37 mouse cellular contexts compared by ENCODE assay signal in the genomic region with DNA sequence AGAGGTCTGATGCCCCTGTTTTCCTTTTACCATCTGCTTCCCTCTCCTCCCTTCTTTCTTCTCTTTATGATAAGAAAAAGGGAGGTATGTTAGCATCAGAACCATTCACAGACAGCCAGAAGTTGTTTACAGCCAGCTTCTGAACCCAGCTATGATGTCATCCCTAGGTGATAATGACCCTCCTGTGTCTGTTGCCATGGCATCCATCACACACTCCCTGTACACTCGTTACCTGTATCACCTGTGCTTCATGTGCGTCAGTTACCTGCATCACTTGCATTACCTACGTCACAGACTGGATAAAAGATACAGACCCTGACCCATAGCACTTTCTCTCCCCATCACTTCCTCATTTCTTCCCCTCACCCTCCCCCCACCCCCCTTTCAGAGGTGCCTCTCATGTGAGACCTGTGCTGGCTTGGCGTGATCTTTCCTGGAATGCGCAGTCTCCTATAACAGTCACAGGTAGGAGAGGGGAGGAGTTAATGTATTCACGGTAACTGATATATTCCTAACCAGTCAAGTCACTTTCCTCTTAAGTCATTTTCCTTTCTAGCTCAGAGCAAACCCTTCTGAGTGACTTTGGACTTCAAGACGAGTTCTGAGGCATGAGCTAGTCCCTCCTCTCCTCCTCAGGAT. TPM values are rescaled to one million over a fixed set of nuclear protein-coding genes. Genes with fewer than 3 reads are reported as not detected.
DNase-seq lines count a peak whose midpoint lies in the region; ATAC-seq and TF ChIP-seq lines count a peak whose summit lies in the region.
"Had no signal": no experiment of that assay in that cellular context is flagged by ENCODE, and none has a peak within 500 bp of the region (broad histone marks: within the 10 kb centered on the region; RNA-seq: fewer than 3 reads in every experiment).

No protein-coding gene starts in this region.

- H3K4me3 ChIP-seq in embryonic facial prominence, embryonic 14.5 days (ENCODE audit: low read depth, low read length), result no peak overlapping the region
- H3K4me3 ChIP-seq in embryonic facial prominence, embryonic 10.5 days, result no peak overlapping the region
- peak overlapping the region; percentile 30 for H3K4me3 ChIP-seq in megakaryocyte, embryonic 14.5 days (replicated peaks)
- no peak overlapping the region for H3K4me3 ChIP-seq in stomach, postnatal 0 days (ENCODE audit: low read depth, low read length)
- H3K4me3 ChIP-seq: heart, embryonic 13.5 days; kidney, embryonic 15.5 days; layer of hippocampus, adult 2 months; left cerebral cortex, adult 2 months; limb, embryonic 12.5 days; liver, embryonic 15.5 days; myocyte; neural tube, embryonic 12.5 days had no signal

- no peak for TF ChIP-seq EP300 in stomach, postnatal 0 days (optimal IDR thresholded peaks at IDR 0.05)

- ATAC-seq in embryonic facial prominence, embryonic 14.5 days (ENCODE audit: low read depth), result peak; percentile 68
- no peak for ATAC-seq in megakaryocyte, adult 5-6 weeks (ENCODE audit: poor library complexity, severe bottlenecking)
- ATAC-seq in common myeloid progenitor, adult 5-6 weeks (replicated peaks; ENCODE audit: low read depth, poor library complexity, severe bottlenecking), result 0 out of 2 replicates have a peak, but pooled peaks have one; percentile 25
- peak; percentile 78 for ATAC-seq in stomach, postnatal 0 days (ENCODE audit: low FRiP score, low TSS enrichment)
- ATAC-seq: forebrain, embryonic 14.5 days; midbrain, embryonic 16.5 days had no signal

- H3K9me3 ChIP-seq in embryonic facial prominence, embryonic 14.5 days (ENCODE audit: control insufficient read depth, low read length), result no peaks in the 10 kb centered on the region
- H3K9me3 ChIP-seq in embryonic facial prominence, embryonic 10.5 days, result no peaks in the 10 kb centered on the region
- H3K9me3 ChIP-seq in megakaryocyte, embryonic 14.5 days, result 0 out of 2 replicates have a peak, but pooled peaks cover 3% of the 10 kb centered on the region
- no peaks in the 10 kb centered on the region for H3K9me3 ChIP-seq in stomach, postnatal 0 days (ENCODE audit: control insufficient read depth, low read length)
- H3K9me3 ChIP-seq: heart, embryonic 13.5 days; kidney, embryonic 15.5 days; limb, embryonic 12.5 days; liver, embryonic 15.5 days; neural tube, embryonic 12.5 days had no signal

- 0 out of 2 replicates have a peak, but pooled peaks cover 2% of the 10 kb centered on the region for H3K4me1 ChIP-seq in embryonic facial prominence, embryonic 14.5 days (ENCODE audit: control insufficient read depth, insufficient read depth, low read length)
- 0 out of 2 replicates have a peak, but pooled peaks cover 3% of the 10 kb centered on the region for H3K4me1 ChIP-seq in embryonic facial prominence, embryonic 10.5 days
- peaks cover 4% of the 10 kb centered on the region; the same call in 1 of the 2 replicates for H3K4me1 ChIP-seq in megakaryocyte, embryonic 14.5 days
- no peaks in the 10 kb centered on the region for H3K4me1 ChIP-seq in stomach, postnatal 0 days (replicated peaks; ENCODE audit: control insufficient read depth, insufficient read depth)
- H3K4me1 ChIP-seq: liver, embryonic 15.5 days; neural tube, embryonic 12.5 days had no signal

- no peak overlapping the region for H3K27ac ChIP-seq in embryonic facial prominence, embryonic 14.5 days (replicated peaks; ENCODE audit: low read depth, low read length)
- H3K27ac ChIP-seq in embryonic facial prominence, embryonic 10.5 days (replicated peaks), result no peak overlapping the region
- H3K27ac ChIP-seq in stomach, postnatal 0 days (replicated peaks), result no peak overlapping the region
- H3K27ac ChIP-seq: heart, embryonic 13.5 days; kidney, embryonic 15.5 days; layer of hippocampus, adult 2 months; left cerebral cortex, adult 2 months; limb, embryonic 12.5 days; liver, embryonic 15.5 days; neural tube, embryonic 12.5 days had no signal

- H3K27me3 ChIP-seq in embryonic facial prominence, embryonic 14.5 days (replicated peaks; ENCODE audit: control insufficient read depth, insufficient read depth, low read length), result no peaks in the 10 kb centered on the region
- no peaks in the 10 kb centered on the region for H3K27me3 ChIP-seq in embryonic facial prominence, embryonic 10.5 days (replicated peaks; ENCODE audit: low read depth, poor library complexity, severe bottlenecking)
- H3K27me3 ChIP-seq in megakaryocyte, embryonic 14.5 days (replicated peaks), result no peaks in the 10 kb centered on the region
- no peaks in the 10 kb centered on the region for H3K27me3 ChIP-seq in stomach, postnatal 0 days (ENCODE audit: control insufficient read depth, insufficient read depth, low read length)
- H3K27me3 ChIP-seq: heart, embryonic 13.5 days; kidney, embryonic 15.5 days; limb, embryonic 12.5 days; liver, embryonic 15.5 days; neural tube, embryonic 12.5 days; Patski had no signal

- H3K4me2 ChIP-seq in embryonic facial prominence, embryonic 14.5 days (ENCODE audit: low read depth, low read length), result no peak overlapping the region
- H3K4me2 ChIP-seq in stomach, postnatal 0 days (replicated peaks; ENCODE audit: low read depth), result no peak overlapping the region
- H3K4me2 ChIP-seq: heart, embryonic 13.5 days; kidney, embryonic 15.5 days; limb, embryonic 12.5 days; liver, embryonic 15.5 days; lung, embryonic 14.5 days; neural tube, embryonic 12.5 days had no signal

- 67% methylated on average over 7 of the region's 7 CpGs for WGBS in embryonic facial prominence, embryonic 14.5 days
- 79% methylated on average over 7 of the region's 7 CpGs for WGBS in embryonic facial prominence, embryonic 10.5 days
- WGBS in stomach, postnatal 0 days, result 61% methylated on average over 7 of the region's 7 CpGs

- no peak for TF ChIP-seq CTCF in stomach, postnatal 0 days (IDR thresholded peaks at IDR 0.05; ENCODE audit: low read depth)

- H3K9ac ChIP-seq in embryonic facial prominence, embryonic 14.5 days (ENCODE audit: low read depth, low read length), result no peak overlapping the region
- no peak overlapping the region for H3K9ac ChIP-seq in stomach, postnatal 0 days (ENCODE audit: low read length)
- H3K9ac ChIP-seq: heart, embryonic 13.5 days; kidney, embryonic 15.5 days; limb, embryonic 12.5 days; liver, embryonic 15.5 days; lung, embryonic 14.5 days; neural tube, embryonic 12.5 days had no signal

- H3K36me3 ChIP-seq in embryonic facial prominence, embryonic 14.5 days (ENCODE audit: control insufficient read depth, insufficient read depth, low read length), result no peaks in the 10 kb centered on the region
- no peaks in the 10 kb centered on the region for H3K36me3 ChIP-seq in embryonic facial prominence, embryonic 10.5 days (replicated peaks)
- no peaks in the 10 kb centered on the region for H3K36me3 ChIP-seq in megakaryocyte, embryonic 14.5 days (replicated peaks; ENCODE audit: low read length)
- H3K36me3 ChIP-seq in stomach, postnatal 0 days (ENCODE audit: control insufficient read depth, insufficient read depth, low read length), result no peaks in the 10 kb centered on the region
- H3K36me3 ChIP-seq: heart, embryonic 13.5 days; kidney, embryonic 15.5 days; limb, embryonic 12.5 days; liver, embryonic 15.5 days; neural tube, embryonic 12.5 days had no signal

- peak; percentile 15 for DNase-seq in embryonic facial prominence, embryonic 14.5 days (ENCODE audit: low spot score)
- DNase-seq in embryonic facial prominence, embryonic 10.5 days (ENCODE audit: low spot score), result no peak
- DNase-seq in stomach, postnatal 0 days (ENCODE audit: low spot score), result no peak
- no peak for DNase-seq in lung, postnatal 10 days
- DNase-seq: adrenal gland, postnatal 10 days; cerebellum, adult 11-12 months; cerebellum, adult 9-11 months; gastrocnemius, postnatal 25 days; heart, postnatal 10 days; kidney, adult 18-20 months; kidney, postnatal 25 days; lung, embryonic 14.5 days; right cerebral cortex, adult 18-20 months; spleen, adult 18-20 months; thymus, postnatal 14 days had no signal

RNA-seq across cellular contexts. Expression of a gene that starts 27.9 kb away (rescaled TPM):
- not detected in 2 replicates for polyA plus RNA-seq in embryonic facial prominence, embryonic 14.5 days (2014; fragmentation: Nextera tagmentation; extraction: Ambion mirVana)
- not detected in 2 replicates for polyA plus RNA-seq in embryonic facial prominence, embryonic 10.5 days (2016; fragmentation: Nextera tagmentation; extraction: Ambion mirVana)
- polyA plus RNA-seq in megakaryocyte, embryonic 14.5 days (2012; ENCODE audit: insufficient read depth, low replicate concordance), result not detected in 2 replicates
- total RNA-seq in megakaryocyte, adult 5-6 weeks (2015), result not detected in 2 replicates
- total RNA-seq in megakaryocyte, adult 5-6 weeks (2017), result not detected in 2 replicates
- total RNA-seq in common myeloid progenitor, adult 5-6 weeks (2017), result not detected in 2 replicates
- 0.52 TPM in 1 of 2 replicates, not detected in the other for polyA plus RNA-seq in stomach, postnatal 0 days (2015; fragmentation: Nextera tagmentation; extraction: Ambion mirVana)
- total RNA-seq: adrenal gland, postnatal 10 days; hematopoietic stem cell, adult 5-6 weeks; layer of hippocampus, adult 2 months; layer of hippocampus, postnatal 14 days; left cerebral cortex, adult 2 months; left cerebral cortex, postnatal 25 days; liver, adult 2 months; megakaryocyte-erythroid progenitor cell, adult 5-6 weeks; MEL had no signal
- polyA plus RNA-seq: cortical plate, adult 2 months; forebrain, embryonic 14.5 days; frontal cortex, adult 2 months; heart, embryonic 13.5 days; kidney, embryonic 15.5 days; limb, embryonic 12.5 days; liver, adult 2 months; liver, embryonic 15.5 days; lung, embryonic 14.5 days; midbrain, embryonic 16.5 days; myocyte; neural tube, embryonic 12.5 days; Patski had no signal
